Mouse (Mus musculus): ENCODE results near the gene Ascc1. TPM values are rescaled to one million over a fixed set of nuclear protein-coding genes. Genes with fewer than 3 reads are reported as not detected.

The Ascc1 gene
- polyA plus RNA-seq, 1 experiment from 2014 or later = 37.2 TPM

DNA sequence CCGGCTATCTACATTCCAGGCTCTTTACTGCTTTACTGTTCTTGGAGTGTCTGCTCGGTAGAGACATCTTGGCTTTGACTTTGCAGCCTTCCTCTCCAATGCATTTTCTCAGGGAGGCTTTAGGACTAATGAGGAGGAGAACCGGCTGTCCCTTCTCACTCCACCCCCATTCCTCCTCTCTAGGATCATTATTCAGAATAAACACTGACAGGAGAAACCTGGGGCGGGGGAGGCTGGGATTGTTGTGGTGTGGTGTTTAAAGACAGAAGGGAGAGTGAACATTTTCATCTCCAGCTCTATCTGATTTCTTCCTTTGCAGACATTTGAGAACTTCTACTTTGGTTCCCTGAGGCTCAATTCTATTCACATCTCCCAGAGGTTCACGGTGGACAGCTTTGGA is 95.2 kb downstream of the Ascc1 start:
- ATAC-seq (replicated peaks; ENCODE audit: low FRiP score) = no peak
- no peak overlapping the region for H3K4me3 ChIP-seq (ENCODE audit: low read depth, low read length)
- H3K36me3 ChIP-seq (ENCODE audit: control insufficient read depth, insufficient read depth, low read length) = no peaks in the 10 kb centered on the region
- no peak for DNase-seq (ENCODE audit: low spot score)
- H3K27ac ChIP-seq (ENCODE audit: low read depth, low read length) = no peak overlapping the region
- no peaks in the 10 kb centered on the region for H3K9me3 ChIP-seq (ENCODE audit: control insufficient read depth, low read length)
- no peak overlapping the region for H3K4me2 ChIP-seq
- H3K9ac ChIP-seq (ENCODE audit: low read depth, low read length) = no peak overlapping the region
- no peaks in the 10 kb centered on the region for H3K27me3 ChIP-seq (replicated peaks; ENCODE audit: control insufficient read depth, insufficient read depth, low read length)
- 78% methylated on average over 5 of the region's 5 CpGs for whole genome bisulfite sequencing
- H3K4me1 ChIP-seq (replicated peaks; ENCODE audit: control insufficient read depth, insufficient read depth, low read length) = 0 out of 2 replicates have a peak, but pooled peaks cover 2% of the 10 kb centered on the region

DNA sequence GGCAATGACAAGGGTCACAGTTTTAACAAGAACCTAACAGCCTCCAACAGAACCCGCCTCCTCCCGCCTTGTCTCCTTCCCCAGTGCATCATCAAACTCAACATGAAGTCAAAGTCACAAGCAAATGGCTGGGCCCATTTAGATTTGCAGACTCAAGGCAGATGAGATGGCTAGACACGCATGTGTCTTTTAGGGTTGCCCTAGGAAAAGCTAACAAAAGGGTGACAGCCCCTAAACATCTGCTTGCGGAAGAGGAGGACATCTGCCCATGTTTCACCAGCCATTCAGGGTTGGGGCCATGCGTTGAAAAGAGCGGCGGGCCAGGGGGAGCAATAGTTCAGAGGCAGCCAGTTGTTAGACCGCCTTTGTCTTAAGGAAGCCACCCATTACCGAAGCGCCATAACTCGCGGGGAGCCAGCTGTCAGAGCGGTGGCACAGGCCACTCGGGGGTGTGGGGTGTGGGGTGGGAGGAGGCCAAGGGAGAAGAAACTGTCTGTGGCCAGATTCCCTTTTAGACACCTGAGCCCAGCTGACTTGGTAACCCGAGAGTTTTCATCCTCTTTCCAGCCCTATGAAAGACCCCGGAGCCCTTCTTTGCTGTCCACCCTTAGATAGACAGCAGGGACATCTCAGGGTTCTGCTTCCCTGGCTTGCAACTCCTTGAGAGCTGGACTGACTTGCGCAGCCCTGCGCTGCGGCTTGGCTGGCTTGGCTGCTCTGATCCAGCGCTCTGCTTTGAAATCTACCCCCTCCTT is 103.0 kb downstream of the Ascc1 start:
- no peaks in the 10 kb centered on the region for H3K36me3 ChIP-seq (ENCODE audit: control insufficient read depth, insufficient read depth, low read length)
- H3K9ac ChIP-seq (ENCODE audit: low read depth, low read length) = no peak overlapping the region
- ATAC-seq (replicated peaks; ENCODE audit: low FRiP score) (no peak), DNase-seq (ENCODE audit: low spot score) (no peak)
- no peak overlapping the region for H3K4me3 ChIP-seq (ENCODE audit: low read depth, low read length)
- no peak overlapping the region for H3K27ac ChIP-seq (ENCODE audit: low read depth, low read length)
- H3K4me2 ChIP-seq = peak overlapping the region; percentile 90
- H3K27me3 ChIP-seq (replicated peaks; ENCODE audit: control insufficient read depth, insufficient read depth, low read length) = peaks cover 61% of the 10 kb centered on the region
- no peaks in the 10 kb centered on the region for H3K9me3 ChIP-seq (ENCODE audit: control insufficient read depth, low read length)
- H3K4me1 ChIP-seq (replicated peaks; ENCODE audit: control insufficient read depth, insufficient read depth, low read length) = peaks cover 14% of the 10 kb centered on the region
- WGBS = 24% methylated on average over 20 of the region's 20 CpGs

DNA sequence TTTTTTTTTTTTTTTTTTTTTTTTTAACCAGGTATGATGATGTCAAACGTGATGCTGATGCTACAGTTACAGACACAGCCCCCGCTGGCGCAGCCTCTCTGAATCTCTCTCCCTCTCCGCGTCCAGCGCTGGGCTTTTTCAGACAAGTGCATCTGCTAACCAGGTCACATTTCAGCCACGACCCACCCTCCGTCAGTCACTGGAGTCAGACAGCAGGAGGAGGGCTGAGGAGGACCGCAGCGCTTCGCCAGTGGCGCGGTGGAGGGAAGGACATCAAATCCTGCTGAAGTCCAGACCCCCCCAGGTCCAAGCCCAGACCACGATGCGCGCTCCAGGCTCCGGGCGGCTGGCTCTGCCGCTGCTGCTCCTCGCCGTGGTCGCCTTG is 103.5 kb downstream of the Ascc1 start, which contains the start of gene Spock2:
TSS of gene Spock2 (plus strand) at position 74 of the 385 bp plus-strand sequence.
- ATAC-seq (replicated peaks; ENCODE audit: low FRiP score) = no peak
- H3K4me1 ChIP-seq (replicated peaks; ENCODE audit: control insufficient read depth, insufficient read depth, low read length) = peaks cover 14% of the 10 kb centered on the region

DNA sequence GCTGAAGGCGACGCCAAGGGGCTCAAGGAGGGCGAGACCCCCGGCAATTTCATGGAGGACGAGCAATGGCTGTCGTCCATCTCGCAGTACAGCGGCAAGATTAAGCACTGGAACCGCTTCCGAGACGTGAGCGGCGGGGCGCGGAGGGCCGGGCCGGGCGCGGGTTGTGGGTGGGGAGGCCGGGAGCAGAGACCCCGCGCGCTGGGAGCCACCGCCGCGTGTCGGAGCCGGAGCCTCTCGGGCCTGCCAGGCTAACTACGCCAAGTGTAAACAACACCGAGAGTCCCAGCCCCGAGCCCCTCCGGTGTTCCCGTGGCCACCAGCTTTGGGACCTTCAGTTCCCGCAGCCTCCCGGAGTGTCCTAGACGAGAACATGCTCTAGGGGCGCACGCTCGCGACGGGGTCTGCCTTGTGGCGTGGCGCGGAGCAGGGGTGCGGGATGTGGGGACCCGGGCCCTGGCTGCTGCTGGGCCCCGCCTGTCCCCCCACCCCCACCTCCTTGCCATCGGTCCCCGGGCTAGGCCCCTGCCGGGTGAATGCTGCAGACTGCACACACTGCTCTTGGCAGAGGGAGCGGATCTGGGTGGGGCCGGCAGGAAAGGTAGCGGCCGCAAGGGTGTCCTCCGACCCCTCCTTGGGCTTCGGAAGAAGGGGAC is 104.1 kb downstream of the Ascc1 start:
- Histone ChIP-seq H3K27me3 (replicated peaks; ENCODE audit: control insufficient read depth, insufficient read depth, low read length) (peaks cover 68% of the 10 kb centered on the region), H3K4me1 (replicated peaks; ENCODE audit: control insufficient read depth, insufficient read depth, low read length) (peaks cover 14% of the 10 kb centered on the region), H3K36me3 (ENCODE audit: control insufficient read depth, insufficient read depth, low read length) (no peaks in the 10 kb centered on the region), H3K4me3 (ENCODE audit: low read depth, low read length) (peak overlapping the region; percentile 53), H3K27ac (ENCODE audit: low read depth, low read length) (no peak overlapping the region), H3K9ac (ENCODE audit: low read depth, low read length) (0 out of 2 replicates have a peak overlapping the region, but pooled peaks have one; percentile 20), H3K9me3 (ENCODE audit: control insufficient read depth, low read length) (no peaks in the 10 kb centered on the region), H3K4me2 (peak overlapping the region; percentile 90)
- ATAC-seq (replicated peaks; ENCODE audit: low FRiP score) (no peak), DNase-seq (ENCODE audit: low spot score) (peak; percentile 60)
- 0% methylated on average over 57 of the region's 57 CpGs for WGBS

More for the DNA sequence above, 103.5 kb downstream of the Ascc1 start, which contains the start of gene Spock2:
- DNase-seq (ENCODE audit: low spot score) = peak; percentile 66
- Histone ChIP-seq H3K4me2 (peak within 1 kb of the TSS; percentile 90), H3K27ac (ENCODE audit: low read depth, low read length) (no peak within 1 kb of the TSS), H3K27me3 (replicated peaks; ENCODE audit: control insufficient read depth, insufficient read depth, low read length) (peaks cover 64% of the 10 kb centered on the region), H3K9ac (ENCODE audit: low read depth, low read length) (0 out of 2 replicates have a peak within 1 kb of the TSS, but pooled peaks have one; percentile 20), H3K4me3 (ENCODE audit: low read depth, low read length) (peak within 1 kb of the TSS; percentile 53), H3K36me3 (ENCODE audit: control insufficient read depth, insufficient read depth, low read length) (no peaks in the 10 kb centered on the region), H3K9me3 (ENCODE audit: control insufficient read depth, low read length) (no peaks in the 10 kb centered on the region)
- 2% methylated on average over 22 of the region's 22 CpGs for WGBS

DNA sequence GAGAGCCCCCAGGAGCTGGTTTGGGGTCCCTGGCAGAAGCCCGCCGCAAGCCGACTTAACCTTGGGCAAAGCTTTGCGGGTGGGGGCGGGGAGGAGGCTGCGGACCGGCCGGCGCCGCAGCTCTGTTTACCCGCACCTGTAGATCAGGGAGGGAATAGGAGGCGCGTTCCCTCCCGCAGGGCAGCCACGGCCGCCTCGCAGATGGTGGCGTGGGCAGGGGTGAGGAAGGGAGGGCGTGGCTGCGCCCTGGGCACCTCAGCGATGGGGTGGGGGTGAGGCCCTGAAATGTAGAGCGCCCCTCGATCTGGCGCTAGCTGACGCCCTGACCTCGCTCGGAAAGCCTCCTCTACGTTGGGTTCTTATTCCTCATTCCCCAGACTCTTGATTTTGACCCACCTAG is 104.8 kb downstream of the Ascc1 start:
- H3K36me3 ChIP-seq (ENCODE audit: control insufficient read depth, insufficient read depth, low read length) = no peaks in the 10 kb centered on the region
- peak overlapping the region; percentile 53 for H3K4me3 ChIP-seq (ENCODE audit: low read depth, low read length)
- H3K4me1 ChIP-seq (replicated peaks; ENCODE audit: control insufficient read depth, insufficient read depth, low read length) = peaks cover 14% of the 10 kb centered on the region
- no peak overlapping the region for H3K9ac ChIP-seq (ENCODE audit: low read depth, low read length)
- no peaks in the 10 kb centered on the region for H3K9me3 ChIP-seq (ENCODE audit: control insufficient read depth, low read length)
- peak overlapping the region; percentile 90 for H3K4me2 ChIP-seq
- WGBS = 3% methylated on average over 22 of the region's 28 CpGs
- H3K27me3 ChIP-seq (replicated peaks; ENCODE audit: control insufficient read depth, insufficient read depth, low read length) = peaks cover 68% of the 10 kb centered on the region
- DNase-seq (ENCODE audit: low spot score) = no peak
- no peak overlapping the region for H3K27ac ChIP-seq (ENCODE audit: low read depth, low read length)
- ATAC-seq (replicated peaks; ENCODE audit: low FRiP score) = no peak

DNA sequence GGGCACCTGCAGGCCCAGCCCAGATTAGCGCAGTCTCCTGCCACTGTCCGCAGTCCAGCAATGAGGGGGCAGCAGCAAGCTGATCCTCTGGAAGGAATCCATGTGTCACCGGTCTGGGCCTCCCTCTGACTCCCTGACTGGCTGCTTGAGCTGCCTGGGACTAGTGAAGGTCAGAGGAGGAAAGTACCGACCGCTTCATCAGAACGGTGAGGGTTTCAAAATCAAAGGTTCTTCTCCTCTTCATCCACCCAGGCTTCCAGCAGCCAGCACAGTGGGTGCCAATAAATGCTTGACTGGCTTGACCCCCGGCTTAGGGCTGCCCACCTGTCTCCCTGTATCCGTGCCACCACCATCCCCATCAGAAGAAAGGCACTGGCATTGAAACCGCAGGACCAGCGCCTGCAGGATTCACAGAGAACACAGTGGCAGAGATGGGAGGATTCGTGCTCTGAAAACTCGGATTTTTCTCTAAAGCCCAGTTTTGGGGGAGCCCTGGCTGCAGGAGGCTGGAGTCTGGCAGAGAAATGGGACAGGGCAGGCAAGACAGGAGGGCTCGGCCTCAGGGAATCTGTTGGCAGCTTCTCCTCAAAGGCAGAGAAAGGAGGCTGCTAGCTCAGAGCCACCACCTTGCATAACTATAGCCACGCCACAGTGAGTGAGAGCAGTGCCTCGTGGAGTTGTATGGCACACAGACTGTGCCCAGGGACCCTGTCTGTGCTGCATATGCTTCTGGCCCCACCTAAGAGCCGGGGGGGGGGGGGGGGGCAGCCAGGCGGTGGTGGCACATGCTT is 105.9 kb downstream of the Ascc1 start:
- WGBS = 48% methylated on average over 15 of the region's 17 CpGs
- Histone ChIP-seq H3K9ac (ENCODE audit: low read depth, low read length) (no peak overlapping the region), H3K36me3 (ENCODE audit: control insufficient read depth, insufficient read depth, low read length) (no peaks in the 10 kb centered on the region), H3K4me2 (no peak overlapping the region), H3K4me1 (replicated peaks; ENCODE audit: control insufficient read depth, insufficient read depth, low read length) (peaks cover 14% of the 10 kb centered on the region), H3K27ac (ENCODE audit: low read depth, low read length) (no peak overlapping the region), H3K9me3 (ENCODE audit: control insufficient read depth, low read length) (no peaks in the 10 kb centered on the region), H3K27me3 (replicated peaks; ENCODE audit: control insufficient read depth, insufficient read depth, low read length) (peaks cover 68% of the 10 kb centered on the region), H3K4me3 (ENCODE audit: low read depth, low read length) (no peak overlapping the region)
- ATAC-seq (replicated peaks; ENCODE audit: low FRiP score) (no peak), DNase-seq (ENCODE audit: low spot score) (no peak)

DNA sequence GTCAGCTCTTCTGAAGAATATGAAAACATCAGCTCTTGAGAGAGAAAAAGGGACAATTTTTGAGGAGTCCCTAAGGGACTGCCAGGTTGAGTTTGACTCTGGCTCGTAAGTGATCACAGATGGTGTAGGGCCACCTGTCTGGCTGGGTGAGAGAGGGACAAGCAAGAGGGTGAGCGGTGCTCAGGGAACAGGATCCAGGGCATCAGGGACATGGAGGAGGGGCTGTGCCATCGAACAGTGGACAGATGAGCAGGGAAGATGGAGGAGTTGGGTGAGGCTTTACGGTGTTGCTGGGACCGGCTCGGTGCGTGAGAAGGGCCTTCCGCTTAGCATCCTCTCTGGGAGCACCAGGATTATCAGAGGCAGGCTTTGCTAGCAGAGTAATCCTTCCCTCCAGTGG is 106.7 kb downstream of the Ascc1 start:
- H3K4me1 ChIP-seq (replicated peaks; ENCODE audit: control insufficient read depth, insufficient read depth, low read length) = peaks cover 14% of the 10 kb centered on the region
- no peaks in the 10 kb centered on the region for H3K9me3 ChIP-seq (ENCODE audit: control insufficient read depth, low read length)
- H3K27me3 ChIP-seq (replicated peaks; ENCODE audit: control insufficient read depth, insufficient read depth, low read length) = peaks cover 70% of the 10 kb centered on the region
- ATAC-seq (replicated peaks; ENCODE audit: low FRiP score) = no peak
- no peak overlapping the region for H3K4me3 ChIP-seq (ENCODE audit: low read depth, low read length)
- DNase-seq (ENCODE audit: low spot score) = no peak
- no peak overlapping the region for H3K4me2 ChIP-seq
- H3K36me3 ChIP-seq (ENCODE audit: control insufficient read depth, insufficient read depth, low read length) = no peaks in the 10 kb centered on the region
- no peak overlapping the region for H3K27ac ChIP-seq (ENCODE audit: low read depth, low read length)
- WGBS = 83% methylated on average over 8 of the region's 8 CpGs
- H3K9ac ChIP-seq (ENCODE audit: low read depth, low read length) = no peak overlapping the region

DNA sequence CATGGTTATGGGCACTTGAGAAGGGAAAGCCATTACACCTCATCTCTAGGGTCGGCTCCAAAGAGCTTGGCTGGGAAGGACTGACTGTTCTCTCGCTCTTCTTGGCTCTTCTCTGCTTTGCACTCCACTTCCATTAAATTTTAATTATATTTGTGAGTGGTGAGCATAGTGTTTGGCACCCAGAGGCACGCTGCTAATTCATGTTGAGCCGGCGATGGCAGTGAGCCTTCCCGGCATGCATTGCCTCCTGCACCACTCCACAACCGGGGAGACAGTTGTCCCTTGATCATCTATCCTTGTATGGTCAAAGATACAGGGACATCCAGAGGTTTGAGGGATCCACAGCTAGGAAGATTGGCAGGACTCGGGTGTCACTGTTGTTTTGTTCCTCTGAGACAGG is 107.4 kb downstream of the Ascc1 start:
- no peak overlapping the region for H3K9ac ChIP-seq (ENCODE audit: low read depth, low read length)
- peaks cover 64% of the 10 kb centered on the region for H3K27me3 ChIP-seq (replicated peaks; ENCODE audit: control insufficient read depth, insufficient read depth, low read length)
- no peak overlapping the region for H3K4me3 ChIP-seq (ENCODE audit: low read depth, low read length)
- H3K4me2 ChIP-seq = no peak overlapping the region
- H3K36me3 ChIP-seq (ENCODE audit: control insufficient read depth, insufficient read depth, low read length) = no peaks in the 10 kb centered on the region
- no peak overlapping the region for H3K27ac ChIP-seq (ENCODE audit: low read depth, low read length)
- H3K4me1 ChIP-seq (replicated peaks; ENCODE audit: control insufficient read depth, insufficient read depth, low read length) = peaks cover 14% of the 10 kb centered on the region
- 77% methylated on average over 8 of the region's 8 CpGs for WGBS
- DNase-seq (ENCODE audit: low spot score) = no peak
- H3K9me3 ChIP-seq (ENCODE audit: control insufficient read depth, low read length) = no peaks in the 10 kb centered on the region
- ATAC-seq (replicated peaks; ENCODE audit: low FRiP score) = no peak
